Mouse (Mus musculus): Measurements from ENCODE around the gene Cdkn2aip. TPM values are rescaled to one million over a fixed set of nuclear protein-coding genes. Genes with fewer than 3 reads are reported as not detected.

Cdkn2aip gene
- polyA plus RNA-seq, 1 experiment from 2014 or later, result 18.4 TPM

DNA sequence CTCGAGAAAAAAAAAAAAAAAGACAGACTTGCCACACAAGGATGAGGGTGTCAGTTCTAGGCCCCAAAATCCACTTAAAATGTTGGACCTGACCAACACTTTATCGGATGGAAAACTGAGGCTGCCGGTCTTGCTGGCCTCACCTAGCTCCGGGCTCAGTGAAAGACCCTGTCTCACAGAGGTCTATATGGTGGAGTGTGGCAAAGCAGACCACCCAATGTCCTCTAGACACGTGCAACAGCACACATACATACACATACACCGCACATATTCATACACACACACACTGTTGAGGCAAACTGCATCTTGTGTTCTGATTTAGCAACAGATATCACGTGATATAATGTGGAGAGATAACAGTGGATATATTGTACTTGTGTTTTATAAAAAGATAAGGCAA, 22.4 kb downstream of the Cdkn2aip start:
- Histone ChIP-seq H3K27me3 (ENCODE audit: insufficient read depth, poor library complexity, severe bottlenecking) (0 out of 2 replicates have a peak, but pooled peaks cover 6% of the 10 kb centered on the region), H3K4me1 (no peaks in the 10 kb centered on the region), H3K27ac (no peak overlapping the region; the same call in 1 of the 2 replicates), H3K36me3 (no peaks in the 10 kb centered on the region), H3K9me3 (no peaks in the 10 kb centered on the region), H3K4me3 (peak overlapping the region; percentile 54; the same call in 1 of the 2 replicates)
- 47% methylated on average over 7 of the region's 7 CpGs for WGBS
- no peak for DNase-seq (ENCODE audit: low spot score)

- WGBS, result 4% methylated on average over 16 of the region's 16 CpGs
- Histone ChIP-seq H3K27ac (peak overlapping the region; percentile 78), H3K4me3 (peak overlapping the region; percentile 54), H3K27me3 (ENCODE audit: insufficient read depth, poor library complexity, severe bottlenecking) (0 out of 2 replicates have a peak, but pooled peaks cover 6% of the 10 kb centered on the region), H3K9me3 (no peaks in the 10 kb centered on the region), H3K36me3 (no peaks in the 10 kb centered on the region), H3K4me1 (no peaks in the 10 kb centered on the region)
- DNase-seq (ENCODE audit: low spot score), result no peak
Measured at GRCm38 (mm10) chr8:47690674-47691078, 23.1 kb downstream of the Cdkn2aip start.

DNA sequence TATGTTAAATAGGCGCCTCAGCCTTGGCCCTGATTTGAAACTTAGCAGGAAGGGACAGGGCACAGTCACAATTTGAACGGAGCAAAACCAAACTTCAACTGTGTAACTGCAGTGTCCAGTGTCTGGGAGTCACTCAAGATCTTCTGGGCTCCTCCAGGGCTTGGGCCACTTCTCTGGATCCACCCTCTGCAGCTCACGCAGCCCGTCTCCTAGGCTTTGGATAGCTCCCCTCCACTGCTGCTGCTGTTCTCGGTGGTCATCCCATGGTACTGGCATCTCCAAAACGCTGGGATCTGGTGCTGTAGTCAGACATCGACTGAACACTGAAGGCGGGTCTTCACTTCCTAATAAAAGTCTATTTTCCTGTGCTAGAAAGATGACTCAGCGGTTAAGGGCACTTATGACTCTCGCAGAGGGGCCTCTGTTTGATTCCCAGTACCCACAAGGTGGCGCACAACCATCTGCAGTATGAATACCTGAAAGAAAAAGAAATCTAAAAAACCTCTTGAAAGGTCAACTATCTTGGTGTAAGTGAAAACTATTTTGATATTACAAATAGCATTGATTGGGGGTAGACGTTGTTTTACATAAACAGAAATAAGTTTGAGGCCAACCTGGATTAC, 23.9 kb downstream of the Cdkn2aip start:
- Histone ChIP-seq H3K4me1 (peaks cover 2% of the 10 kb centered on the region; the same call in 1 of the 2 replicates), H3K4me3 (no peak overlapping the region), H3K9me3 (no peaks in the 10 kb centered on the region), H3K27ac (no peak overlapping the region), H3K36me3 (no peaks in the 10 kb centered on the region), H3K27me3 (ENCODE audit: insufficient read depth, poor library complexity, severe bottlenecking) (0 out of 2 replicates have a peak, but pooled peaks cover 6% of the 10 kb centered on the region)
- WGBS, result 50% methylated on average over 12 of the region's 12 CpGs
- DNase-seq (ENCODE audit: low spot score), result no peak

GRCm38 (mm10) chr8:47684441-47684840, 29.3 kb downstream of the Cdkn2aip start:
- H3K4me1 ChIP-seq, result peaks cover 2% of the 10 kb centered on the region; the same call in 1 of the 2 replicates
- H3K27me3 ChIP-seq (ENCODE audit: insufficient read depth, poor library complexity, severe bottlenecking), result no peaks in the 10 kb centered on the region
- 49% methylated on average over 5 of the region's 5 CpGs for WGBS
- H3K9me3 ChIP-seq, result no peaks in the 10 kb centered on the region
- H3K36me3 ChIP-seq, result peaks cover 5% of the 10 kb centered on the region
- no peak for DNase-seq (ENCODE audit: low spot score)
- H3K27ac ChIP-seq, result no peak overlapping the region
- H3K4me3 ChIP-seq, result no peak overlapping the region

DNA sequence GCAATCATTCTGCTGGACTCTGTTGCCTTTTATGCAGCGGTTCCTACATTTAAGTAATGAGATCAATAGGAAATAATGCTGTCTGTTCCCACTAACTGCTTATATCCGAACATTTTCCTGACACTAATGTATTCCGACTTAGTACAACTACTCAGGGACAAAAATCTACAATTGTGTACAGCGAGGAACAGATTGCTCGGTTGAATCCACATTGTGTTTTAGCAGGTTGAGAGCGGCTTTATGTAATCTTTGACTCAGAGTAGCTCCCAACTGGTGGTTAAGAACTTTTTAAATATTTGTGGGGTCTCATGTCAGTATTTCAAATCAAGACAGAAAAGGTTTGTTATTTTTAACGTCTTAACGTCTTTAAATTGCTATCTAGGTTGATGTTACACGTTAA, 29.7 kb downstream of the Cdkn2aip start:
- Histone ChIP-seq H3K4me1 (peaks cover 2% of the 10 kb centered on the region; the same call in 1 of the 2 replicates), H3K4me3 (no peak overlapping the region), H3K27me3 (ENCODE audit: insufficient read depth, poor library complexity, severe bottlenecking) (no peaks in the 10 kb centered on the region), H3K27ac (no peak overlapping the region), H3K9me3 (no peaks in the 10 kb centered on the region), H3K36me3 (peaks cover 6% of the 10 kb centered on the region)
- no peak for DNase-seq (ENCODE audit: low spot score)
- 85% methylated on average over 9 of the region's 9 CpGs for WGBS

GRCm38 (mm10) chr8:47680306-47680705, 33.4 kb downstream of the Cdkn2aip start:
- Histone ChIP-seq H3K4me1 (peaks cover 7% of the 10 kb centered on the region; the same call in 1 of the 2 replicates), H3K27me3 (ENCODE audit: insufficient read depth, poor library complexity, severe bottlenecking) (no peaks in the 10 kb centered on the region), H3K27ac (no peak overlapping the region), H3K4me3 (no peak overlapping the region), H3K9me3 (no peaks in the 10 kb centered on the region), H3K36me3 (peaks cover 6% of the 10 kb centered on the region)
- no peak for DNase-seq (ENCODE audit: low spot score)
- 86% methylated on average over 4 of the region's 4 CpGs for WGBS

- H3K9me3 ChIP-seq, result no peaks in the 10 kb centered on the region
- no peak overlapping the region for H3K4me3 ChIP-seq
- whole genome bisulfite sequencing, result 71% methylated on average over 1 of the region's 1 CpGs
- H3K27me3 ChIP-seq (ENCODE audit: insufficient read depth, poor library complexity, severe bottlenecking), result no peaks in the 10 kb centered on the region
- H3K27ac ChIP-seq, result no peak overlapping the region
- H3K36me3 ChIP-seq, result peaks cover 6% of the 10 kb centered on the region
- no peak for DNase-seq (ENCODE audit: low spot score)
- peaks cover 5% of the 10 kb centered on the region; the same call in 1 of the 2 replicates for H3K4me1 ChIP-seq
Measured at GRCm38 (mm10) chr8:47679603-47680002, 34.1 kb downstream of the Cdkn2aip start.

DNA sequence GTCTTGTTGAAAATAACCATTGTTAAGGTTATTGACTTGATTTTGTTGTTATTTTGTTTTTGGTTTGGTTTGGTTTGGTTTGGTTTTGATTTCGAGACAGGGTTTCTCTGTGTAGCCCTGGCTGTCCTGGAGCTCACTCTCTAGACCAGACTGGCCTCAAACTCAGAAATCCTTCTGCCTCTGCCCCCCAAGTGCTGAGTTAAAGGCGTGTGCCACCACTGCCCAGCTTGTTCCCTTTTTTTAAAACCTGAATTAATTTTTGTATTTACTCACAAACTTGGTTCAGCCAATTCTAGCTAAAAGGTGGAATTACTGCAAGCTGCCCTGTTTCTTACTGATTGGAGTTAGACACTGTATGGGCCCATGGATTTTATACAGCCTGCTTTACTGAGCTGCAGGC, 37.1 kb downstream of the Cdkn2aip start:
- peaks cover 3% of the 10 kb centered on the region for H3K36me3 ChIP-seq
- 57% methylated on average over 2 of the region's 2 CpGs for WGBS

GRCm38 (mm10) chr8:47676224-47676623, 37.5 kb downstream of the Cdkn2aip start:
- Histone ChIP-seq H3K9me3 (no peaks in the 10 kb centered on the region), H3K4me3 (peak overlapping the region; percentile 97), H3K36me3 (peaks cover 3% of the 10 kb centered on the region), H3K27ac (peak overlapping the region; percentile 99), H3K27me3 (ENCODE audit: insufficient read depth, poor library complexity, severe bottlenecking) (no peaks in the 10 kb centered on the region), H3K4me1 (peaks cover 5% of the 10 kb centered on the region; the same call in 1 of the 2 replicates)
- no peak for DNase-seq (ENCODE audit: low spot score)
- 3% methylated on average over 15 of the region's 15 CpGs for WGBS

More for the DNA sequence above, 37.1 kb downstream of the Cdkn2aip start:
- Histone ChIP-seq H3K4me3 (peak overlapping the region; percentile 97), H3K27ac (no peak overlapping the region), H3K27me3 (ENCODE audit: insufficient read depth, poor library complexity, severe bottlenecking) (no peaks in the 10 kb centered on the region), H3K9me3 (no peaks in the 10 kb centered on the region), H3K4me1 (peaks cover 5% of the 10 kb centered on the region; the same call in 1 of the 2 replicates)
- DNase-seq (ENCODE audit: low spot score), result no peak

DNA sequence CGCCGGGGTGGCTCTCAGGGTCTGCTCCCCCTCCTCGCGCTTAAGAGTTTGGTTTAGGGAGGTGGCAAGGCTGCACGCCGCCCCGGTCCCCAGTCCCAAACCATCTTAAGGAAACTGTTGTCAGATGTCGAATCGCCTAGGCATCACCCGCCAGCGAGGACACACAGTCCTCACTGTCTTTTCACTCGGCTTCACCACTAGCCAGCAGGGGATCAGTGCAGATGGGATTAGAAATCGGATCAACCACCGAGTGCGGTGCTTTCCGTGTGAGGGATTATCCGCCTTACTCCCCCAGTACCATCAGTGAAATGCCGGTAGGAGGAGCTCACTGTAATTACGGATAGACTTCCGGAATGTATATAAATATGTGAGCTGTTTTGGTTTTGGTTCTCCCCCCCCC, 37.9 kb downstream of the Cdkn2aip start:
- peak; percentile 84 for DNase-seq (ENCODE audit: low spot score)
- H3K27ac ChIP-seq, result peak overlapping the region; percentile 99
- peaks cover 5% of the 10 kb centered on the region; the same call in 1 of the 2 replicates for H3K4me1 ChIP-seq
- H3K4me3 ChIP-seq, result peak overlapping the region; percentile 97
- H3K27me3 ChIP-seq (ENCODE audit: insufficient read depth, poor library complexity, severe bottlenecking), result no peaks in the 10 kb centered on the region
- WGBS, result under 1% methylated on average over 20 of the region's 20 CpGs
- no peaks in the 10 kb centered on the region for H3K9me3 ChIP-seq
- H3K36me3 ChIP-seq, result peaks cover 3% of the 10 kb centered on the region

GRCm38 (mm10) chr8:47674777-47675710, 38.7 kb downstream of the Cdkn2aip start, which contains the start of gene Ing2:
Gene Ing2, minus strand, starts transcription at chr8:47675556.
- H3K4me1 ChIP-seq, result peaks cover 5% of the 10 kb centered on the region; the same call in 1 of the 2 replicates
- H3K27me3 ChIP-seq (ENCODE audit: insufficient read depth, poor library complexity, severe bottlenecking), result no peaks in the 10 kb centered on the region
- WGBS, result under 1% methylated on average over 105 of the region's 106 CpGs
- H3K9me3 ChIP-seq, result no peaks in the 10 kb centered on the region
- peak; percentile 100 for DNase-seq (ENCODE audit: low spot score)
- peak within 1 kb of the TSS; percentile 97 for H3K4me3 ChIP-seq
- H3K36me3 ChIP-seq, result peaks cover 3% of the 10 kb centered on the region
- H3K27ac ChIP-seq, result peak within 1 kb of the TSS; percentile 99

GRCm38 (mm10) chr8:47674140-47674776, 39.5 kb downstream of the Cdkn2aip start:
- Histone ChIP-seq H3K9me3 (no peaks in the 10 kb centered on the region), H3K4me3 (peak overlapping the region; percentile 97), H3K4me1 (peaks cover 5% of the 10 kb centered on the region; the same call in 1 of the 2 replicates), H3K27me3 (ENCODE audit: insufficient read depth, poor library complexity, severe bottlenecking) (no peaks in the 10 kb centered on the region), H3K36me3 (no peaks in the 10 kb centered on the region), H3K27ac (peak overlapping the region; percentile 99)
- DNase-seq (ENCODE audit: low spot score), result no peak
- WGBS, result 2% methylated on average over 58 of the region's 59 CpGs

Measured in heart, embryonic 10.5 days (tissue).